Mouse (Mus musculus) heart, embryonic 13.5 days (tissue): Measurements from ENCODE around the gene Zfp653. TPM values are rescaled to one million over a fixed set of nuclear protein-coding genes. Genes with fewer than 3 reads are reported as not detected.
A peak's percentile ranks its signal among the peaks of the same experiment; 100 is the strongest.

Source experiments
- ATAC-seq: fragments of 200-750 bp; cut with Nextera tagmentation; 2 replicates; pipeline ENCODE4 v1.8.0; 2017; ENCODE audit warnings: moderate TSS enrichment; ENCODE audit not compliant: insufficient number of reproducible peaks, low FRiP score, low TSS enrichment; ENCODE audit errors: extremely low read depth
- H3K27ac ChIP-seq: fragments of 300-500 bp; sonication (generic); replicated peaks from 2 replicates; pipeline ENCODE4 v1.5.1; 2015; ENCODE audit warnings: moderate library complexity, mild to moderate bottlenecking, inconsistent platforms
- H3K27me3 ChIP-seq: fragments of 300-500 bp; sonication (generic); replicated peaks from 2 replicates; pipeline ENCODE4 v1.6.1; 2015; ENCODE audit warnings: mild to moderate bottlenecking, inconsistent platforms
- H3K36me3 ChIP-seq: fragments of 300-500 bp; sonication (generic); 2 replicates; pipeline ENCODE4 v1.6.1; 2015; ENCODE audit warnings: mild to moderate bottlenecking, inconsistent platforms
- H3K4me1 ChIP-seq: fragments of 300-500 bp; sonication (generic); 2 replicates; pipeline ENCODE4 v1.6.1; 2015; ENCODE audit warnings: inconsistent platforms
- H3K4me2 ChIP-seq: fragments of 300-500 bp; sonication (generic); 2 replicates; pipeline ENCODE4 v1.6.1; 2015; ENCODE audit warnings: inconsistent platforms, mild to moderate bottlenecking, moderate library complexity
- H3K4me3 ChIP-seq: fragments of 300-500 bp; sonication (generic); 2 replicates; pipeline ENCODE4 v1.5.1; 2015; ENCODE audit warnings: moderate library complexity, mild to moderate bottlenecking, inconsistent platforms
- H3K9ac ChIP-seq: fragments of 300-500 bp; sonication (generic); 2 replicates; pipeline ENCODE4 v1.6.1; 2015; ENCODE audit warnings: inconsistent platforms, mild to moderate bottlenecking, moderate library complexity
- H3K9me3 ChIP-seq: fragments of 300-500 bp; sonication (generic); 2 replicates; pipeline ENCODE4 v1.6.1; 2016; ENCODE audit warnings: inconsistent platforms
- WGBS: fragments of 180-500 bp; shearing (Covaris S2); methylation state at CpG from one replicate; pipeline ENCODE4 v1.1.7; 2015; ENCODE audit warnings: mixed read lengths; 5-methylcytosine and 5-hydroxymethylcytosine counted together
- polyA plus RNA-seq: library from polyadenylated mRNA; unstranded; fragments of >200 nt; fragmentation: Nextera tagmentation; extraction: Ambion mirVana; gene quantifications from 2 replicates; pipeline ENCODE4 v1.2.1, GENCODE M21; 2015

The Zfp653 gene
- polyA plus RNA-seq, 1 experiment from 2014 or later: 9.5 TPM

DNA sequence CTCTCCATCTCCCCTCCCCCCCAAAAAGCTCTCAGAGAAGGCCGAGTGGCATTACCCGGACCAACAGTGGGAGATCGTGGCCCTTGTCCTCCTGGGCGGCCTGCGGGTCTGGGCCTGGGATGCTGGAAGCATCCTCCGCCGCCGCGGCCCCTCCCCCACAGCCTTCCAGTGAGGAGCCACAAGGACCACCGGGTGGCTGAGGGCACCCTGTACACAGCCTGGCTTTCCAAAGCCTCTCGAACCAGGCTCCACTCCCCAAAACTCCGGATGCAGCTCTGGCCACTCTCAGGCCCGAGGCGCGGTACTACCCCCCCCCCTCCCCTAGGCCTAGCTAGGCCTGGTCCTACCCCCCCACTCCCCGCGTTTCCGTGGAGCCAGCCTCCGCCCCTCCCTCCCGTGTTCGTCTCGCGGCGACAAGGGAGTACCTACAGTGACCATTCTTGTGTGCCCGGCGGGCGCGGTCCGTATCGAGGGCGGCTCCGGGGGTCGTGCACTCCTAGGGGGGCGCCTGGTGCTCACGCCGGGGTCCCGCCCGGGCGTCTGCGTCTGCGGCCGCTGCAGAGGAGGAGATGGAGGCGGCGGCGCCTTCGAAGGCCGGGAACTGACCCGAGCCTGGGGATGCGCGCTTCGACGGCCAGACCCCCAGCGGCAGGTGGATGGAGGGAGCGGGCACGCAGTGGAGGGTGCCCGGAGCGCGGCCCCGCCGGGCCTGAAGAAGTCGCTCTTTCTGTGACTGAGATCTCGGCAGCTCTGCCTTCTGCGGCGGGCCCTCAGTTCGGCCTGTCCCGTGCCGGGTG, 19.8 kb downstream of the Zfp653 start:
- Histone ChIP-seq H3K4me2 (peak overlapping the region; percentile 69), H3K27ac (no peak overlapping the region), H3K9me3 (no peaks in the 10 kb centered on the region), H3K4me1 (peaks cover 32% of the 10 kb centered on the region), H3K9ac (peak overlapping the region; percentile 57; the same call in 1 of the 2 replicates), H3K4me3 (peak overlapping the region; percentile 50), H3K27me3 (peaks cover 85% of the 10 kb centered on the region), H3K36me3 (no peaks in the 10 kb centered on the region)
- no peak for ATAC-seq
- WGBS: 2% methylated on average over 60 of the region's 67 CpGs

DNA sequence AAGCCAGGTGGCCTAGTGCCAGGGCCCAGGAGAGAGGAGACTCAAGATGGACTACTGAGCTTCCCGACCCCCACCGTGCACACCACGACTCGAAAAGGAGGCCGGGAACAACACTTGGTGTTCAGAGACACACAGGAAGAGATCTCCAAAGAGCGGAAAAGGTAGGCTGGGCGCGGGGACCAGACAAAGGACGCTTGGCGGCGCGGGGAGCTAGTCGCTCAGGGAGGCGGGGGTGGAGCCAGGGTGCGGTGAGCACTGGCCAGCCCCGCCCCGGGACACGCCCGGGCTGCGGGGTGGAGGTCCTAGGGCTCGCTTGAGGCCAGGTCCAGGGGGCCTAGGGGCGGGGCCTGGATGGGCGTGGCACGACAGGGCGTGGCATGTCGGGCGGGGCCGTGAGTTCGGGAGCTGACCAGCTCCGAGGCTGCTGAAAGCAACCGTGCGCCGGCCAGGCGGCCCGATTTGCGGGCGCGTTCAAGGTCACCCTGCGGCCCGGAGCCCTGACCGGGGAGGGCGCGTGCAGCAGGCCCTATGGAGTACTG, 20.8 kb downstream of the Zfp653 start:
- H3K4me1 ChIP-seq: peaks cover 32% of the 10 kb centered on the region
- H3K9ac ChIP-seq: peak overlapping the region; percentile 57; the same call in 1 of the 2 replicates
- peak overlapping the region; percentile 50 for H3K4me3 ChIP-seq
- peak overlapping the region; percentile 69 for H3K4me2 ChIP-seq
- no peaks in the 10 kb centered on the region for H3K9me3 ChIP-seq
- H3K36me3 ChIP-seq: no peaks in the 10 kb centered on the region
- ATAC-seq: peak; percentile 72
- H3K27ac ChIP-seq: no peak overlapping the region
- H3K27me3 ChIP-seq: peaks cover 82% of the 10 kb centered on the region
- WGBS: 1% methylated on average over 36 of the region's 43 CpGs

DNA sequence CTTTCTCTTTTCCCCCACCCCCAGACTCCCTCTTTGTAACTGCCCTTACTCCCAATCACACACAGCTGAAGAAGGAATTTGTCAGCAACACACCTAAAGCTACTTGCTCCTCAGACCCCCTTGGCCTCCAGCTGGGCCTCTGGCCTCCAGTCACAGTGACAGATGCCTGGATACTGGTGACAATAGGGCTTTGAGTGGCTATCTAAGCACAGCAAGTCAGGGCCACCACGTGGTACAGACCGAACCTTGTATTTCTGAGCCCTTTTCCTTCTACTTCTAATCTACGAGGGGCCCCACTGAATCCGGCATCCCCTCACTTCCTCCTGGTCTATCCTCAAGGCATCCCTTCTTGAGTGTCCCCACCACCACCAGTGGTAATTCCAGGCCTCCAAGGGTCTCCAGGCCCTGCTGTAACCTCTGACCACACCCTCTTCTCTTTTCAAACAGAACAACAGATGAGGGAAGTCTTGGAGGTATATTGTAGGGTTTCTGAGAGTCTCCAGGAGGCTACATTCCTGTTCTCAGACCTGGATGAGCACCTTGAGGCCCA, 21.4 kb downstream of the Zfp653 start:
- WGBS: 39% methylated on average over 4 of the region's 4 CpGs
- H3K9me3 ChIP-seq: no peaks in the 10 kb centered on the region
- H3K4me2 ChIP-seq: peak overlapping the region; percentile 69
- H3K4me1 ChIP-seq: peaks cover 32% of the 10 kb centered on the region
- H3K27ac ChIP-seq: no peak overlapping the region
- peaks cover 76% of the 10 kb centered on the region for H3K27me3 ChIP-seq
- no peak for ATAC-seq
- H3K4me3 ChIP-seq: no peak overlapping the region
- no peak overlapping the region for H3K9ac ChIP-seq
- no peaks in the 10 kb centered on the region for H3K36me3 ChIP-seq

DNA sequence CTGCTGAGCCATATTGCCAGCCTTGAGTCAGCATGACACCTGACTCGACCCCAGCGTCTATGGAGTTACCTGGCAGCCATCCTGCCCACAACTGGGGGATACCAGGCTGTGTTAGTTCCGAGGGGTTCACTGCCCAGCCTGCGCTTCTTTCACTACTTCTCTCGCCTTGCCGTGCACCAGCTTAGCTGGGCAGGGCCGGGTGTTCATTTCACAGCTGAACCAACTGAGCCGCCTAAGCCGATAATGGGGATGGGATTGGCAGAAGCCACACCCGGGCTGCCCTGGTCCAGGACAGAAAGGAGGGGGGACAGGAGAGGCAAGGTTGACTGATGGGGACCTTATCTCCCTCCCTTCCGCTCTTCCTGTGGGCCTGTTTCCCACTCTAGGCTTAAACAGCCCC, 21.9 kb downstream of the Zfp653 start:
- H3K4me3 ChIP-seq: no peak overlapping the region
- H3K27ac ChIP-seq: no peak overlapping the region
- H3K4me1 ChIP-seq: peaks cover 27% of the 10 kb centered on the region
- 63% methylated on average over 11 of the region's 11 CpGs for WGBS
- H3K9me3 ChIP-seq: no peaks in the 10 kb centered on the region
- H3K4me2 ChIP-seq: no peak overlapping the region
- no peaks in the 10 kb centered on the region for H3K36me3 ChIP-seq
- H3K27me3 ChIP-seq: peaks cover 71% of the 10 kb centered on the region
- H3K9ac ChIP-seq: no peak overlapping the region
- no peak for ATAC-seq

DNA sequence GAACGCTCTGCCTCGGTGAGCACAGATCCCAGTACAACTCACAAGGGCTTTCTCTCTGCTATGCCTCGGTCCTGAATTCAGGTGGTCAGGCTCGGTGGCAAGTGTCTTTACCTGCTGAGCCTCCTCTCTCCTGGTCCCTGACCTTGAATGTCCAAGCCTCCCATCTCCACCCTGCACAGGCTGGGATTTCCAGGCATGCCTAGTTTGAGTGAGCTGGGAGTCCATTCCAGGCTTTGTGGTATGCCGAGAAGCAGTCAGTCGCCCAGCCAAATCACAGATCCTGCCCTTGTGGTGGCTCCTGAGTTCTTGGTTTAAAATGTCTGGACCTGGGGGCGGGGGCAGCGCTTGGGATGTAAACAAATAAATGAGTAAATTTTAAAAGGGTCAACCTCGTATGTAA, 23.8 kb downstream of the Zfp653 start:
- no peaks in the 10 kb centered on the region for H3K9me3 ChIP-seq
- H3K4me3 ChIP-seq: no peak overlapping the region
- H3K27me3 ChIP-seq: peaks cover 53% of the 10 kb centered on the region
- no peak overlapping the region for H3K4me2 ChIP-seq
- H3K4me1 ChIP-seq: peaks cover 25% of the 10 kb centered on the region
- no peaks in the 10 kb centered on the region for H3K36me3 ChIP-seq
- no peak for ATAC-seq
- H3K9ac ChIP-seq: no peak overlapping the region
- no peak overlapping the region for H3K27ac ChIP-seq
- WGBS: 46% methylated on average over 9 of the region's 9 CpGs

DNA sequence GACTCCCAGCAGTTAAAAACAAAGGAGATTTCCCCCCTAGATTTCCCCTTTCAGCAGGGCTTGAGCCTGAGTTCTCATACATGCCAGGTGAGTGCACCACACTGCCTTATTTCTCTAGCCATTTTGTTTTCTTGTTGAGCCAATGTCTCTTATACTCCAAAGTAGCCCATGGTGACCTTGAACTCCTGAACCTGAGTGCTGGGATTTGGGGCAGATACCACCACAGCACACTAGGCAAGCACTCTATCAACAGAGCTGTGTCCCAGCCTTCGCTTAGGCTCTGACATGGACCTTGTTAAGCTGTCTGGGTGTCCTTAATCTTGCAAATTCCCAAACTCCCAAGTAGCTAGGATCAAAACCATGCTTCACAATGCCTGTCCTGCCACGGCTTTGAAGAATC, 29.3 kb downstream of the Zfp653 start:
- Histone ChIP-seq H3K27ac (no peak overlapping the region), H3K27me3 (peaks cover 7% of the 10 kb centered on the region; the same call in 1 of the 2 replicates), H3K9ac (no peak overlapping the region), H3K36me3 (no peaks in the 10 kb centered on the region), H3K9me3 (no peaks in the 10 kb centered on the region), H3K4me3 (no peak overlapping the region), H3K4me1 (no peaks in the 10 kb centered on the region), H3K4me2 (no peak overlapping the region)
- WGBS: 42% methylated on average over 2 of the region's 2 CpGs
- ATAC-seq: no peak

DNA sequence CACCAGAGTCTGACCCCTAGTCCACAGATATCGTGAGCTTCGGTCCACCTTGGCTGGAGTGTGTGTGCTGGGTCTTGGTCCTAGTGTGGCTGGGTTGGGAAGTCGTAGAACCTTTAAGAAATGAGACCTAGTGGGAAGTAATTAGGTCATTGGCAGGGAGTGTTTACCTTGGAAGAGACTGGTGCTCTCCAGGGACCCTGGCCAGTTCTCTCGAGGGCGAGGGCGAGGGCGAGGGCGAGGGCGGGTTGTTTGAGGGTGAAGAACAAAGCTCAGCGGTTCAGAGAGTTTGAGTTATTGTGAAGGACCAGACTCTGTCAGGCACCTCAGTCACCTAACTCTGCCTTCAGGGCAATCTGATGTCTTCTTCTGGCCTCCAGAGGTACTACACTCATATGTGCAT, 33.4 kb downstream of the Zfp653 start:
- Histone ChIP-seq H3K27ac (no peak overlapping the region), H3K9ac (no peak overlapping the region), H3K9me3 (no peaks in the 10 kb centered on the region), H3K4me3 (no peak overlapping the region), H3K36me3 (no peaks in the 10 kb centered on the region), H3K27me3 (0 out of 2 replicates have a peak, but pooled peaks cover 2% of the 10 kb centered on the region), H3K4me1 (no peaks in the 10 kb centered on the region), H3K4me2 (no peak overlapping the region)
- no peak for ATAC-seq
- WGBS: 70% methylated on average over 10 of the region's 10 CpGs

DNA sequence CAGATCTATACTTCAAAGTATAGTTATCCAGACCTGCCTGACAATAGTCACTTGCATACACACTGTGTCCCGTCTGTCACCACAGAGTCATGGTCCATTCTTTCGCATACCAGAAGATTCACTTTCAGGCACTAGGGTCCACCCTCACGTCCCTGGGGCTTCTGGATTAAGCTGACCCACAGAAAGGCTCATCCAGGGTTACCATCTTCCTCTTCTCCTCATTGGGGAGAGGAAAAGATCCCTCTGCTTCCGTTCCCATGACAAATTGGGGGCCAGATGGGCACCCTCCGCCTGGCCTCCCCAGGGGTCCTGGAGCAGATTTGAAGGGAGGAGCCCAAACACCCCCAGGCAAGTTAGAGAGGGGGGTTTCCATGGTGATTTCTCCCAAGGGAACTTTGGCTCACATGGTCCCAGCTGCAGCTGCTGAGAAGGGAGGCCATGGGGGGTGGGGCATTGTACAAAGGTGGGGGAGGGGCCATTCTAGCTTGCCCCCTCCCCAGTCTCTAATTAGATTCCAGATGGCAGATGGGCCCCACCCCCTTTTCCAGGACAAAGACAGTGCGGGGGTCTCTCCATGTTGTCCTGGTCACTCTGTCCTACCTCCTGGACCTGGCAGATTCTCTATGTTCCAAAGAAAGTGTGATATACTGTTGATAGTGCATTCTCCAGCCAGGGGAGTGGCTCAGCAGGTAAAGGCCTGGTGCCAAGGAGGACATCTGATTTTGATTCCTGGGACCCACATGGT, 35.7 kb downstream of the Zfp653 start:
- 44% methylated on average over 6 of the region's 6 CpGs for WGBS
- Histone ChIP-seq H3K27ac (no peak overlapping the region), H3K4me3 (no peak overlapping the region), H3K9me3 (no peaks in the 10 kb centered on the region), H3K4me2 (no peak overlapping the region), H3K36me3 (no peaks in the 10 kb centered on the region), H3K9ac (no peak overlapping the region), H3K4me1 (no peaks in the 10 kb centered on the region), H3K27me3 (0 out of 2 replicates have a peak, but pooled peaks cover 2% of the 10 kb centered on the region)
- ATAC-seq: no peak

DNA sequence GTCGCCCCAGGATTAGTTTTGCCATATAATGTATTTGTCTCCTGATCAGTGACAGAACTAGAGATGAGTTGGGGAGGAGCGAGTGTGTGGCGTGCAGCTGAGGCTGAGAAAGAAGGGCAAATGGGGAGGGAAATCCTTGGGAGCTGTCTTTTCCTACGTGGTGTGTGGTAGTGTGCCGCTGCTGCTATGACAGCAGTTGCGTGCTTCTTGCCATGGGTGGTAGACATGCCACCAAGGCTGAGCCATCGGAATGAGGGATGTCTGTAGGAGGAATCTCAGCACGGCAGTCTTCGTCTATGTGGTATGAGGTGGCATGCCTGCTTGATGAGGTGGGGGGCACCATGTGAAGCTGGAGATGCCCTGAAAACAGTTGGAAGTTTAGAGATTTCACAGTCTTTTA, 40.8 kb downstream of the Zfp653 start:
- no peaks in the 10 kb centered on the region for H3K36me3 ChIP-seq
- 84% methylated on average over 9 of the region's 9 CpGs for WGBS
- H3K9ac ChIP-seq: no peak overlapping the region
- H3K27me3 ChIP-seq: peaks cover 11% of the 10 kb centered on the region; the same call in 1 of the 2 replicates
- no peak for ATAC-seq
- H3K4me2 ChIP-seq: no peak overlapping the region
- no peak overlapping the region for H3K27ac ChIP-seq
- no peaks in the 10 kb centered on the region for H3K4me1 ChIP-seq
- no peak overlapping the region for H3K4me3 ChIP-seq
- no peaks in the 10 kb centered on the region for H3K9me3 ChIP-seq

DNA sequence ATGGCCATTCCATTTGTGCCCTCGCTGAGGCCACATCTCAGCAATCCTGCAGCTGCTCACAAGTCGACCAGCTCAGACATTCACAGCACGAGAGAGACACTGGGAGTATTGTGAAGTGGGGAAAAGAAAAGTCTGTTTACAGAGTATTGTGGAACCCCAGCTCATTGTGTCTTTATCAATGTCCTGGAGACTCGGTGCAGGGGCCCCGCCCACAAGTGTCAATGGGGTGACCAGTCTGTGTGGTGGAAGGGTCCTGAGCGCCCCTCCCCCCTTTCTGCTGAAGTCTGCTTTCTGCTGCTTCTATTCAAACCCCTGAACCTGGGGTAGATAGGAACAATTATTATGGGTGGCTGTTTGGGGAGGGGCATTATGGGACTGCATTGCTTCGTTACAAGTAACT, 42.7 kb downstream of the Zfp653 start:
- no peak for ATAC-seq
- H3K27me3 ChIP-seq: peaks cover 11% of the 10 kb centered on the region; the same call in 1 of the 2 replicates
- H3K4me2 ChIP-seq: no peak overlapping the region
- H3K4me1 ChIP-seq: no peaks in the 10 kb centered on the region
- H3K9me3 ChIP-seq: no peaks in the 10 kb centered on the region
- H3K4me3 ChIP-seq: no peak overlapping the region
- no peak overlapping the region for H3K27ac ChIP-seq
- WGBS: 50% methylated on average over 7 of the region's 7 CpGs
- H3K36me3 ChIP-seq: no peaks in the 10 kb centered on the region
- H3K9ac ChIP-seq: no peak overlapping the region

DNA sequence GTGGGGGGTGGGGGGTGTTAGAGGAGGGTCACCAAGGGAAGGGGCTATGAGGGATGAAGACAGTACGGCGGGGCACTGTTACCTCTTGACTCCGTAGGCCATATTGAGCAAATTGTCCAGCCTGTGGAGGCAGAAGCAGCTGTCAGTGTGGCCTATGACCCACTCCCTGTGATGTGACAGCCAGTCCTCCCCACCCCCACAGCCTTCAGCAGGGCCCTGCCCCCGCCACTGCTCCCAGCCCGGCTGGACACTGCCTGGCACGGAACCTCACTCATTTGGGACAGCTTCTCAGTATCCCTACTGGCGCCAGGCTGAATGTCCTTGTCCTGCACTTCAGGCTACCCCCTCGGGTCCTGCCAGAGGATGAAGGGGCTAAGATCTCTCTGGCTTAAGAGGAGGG, 46.6 kb downstream of the Zfp653 start:
- Histone ChIP-seq H3K4me2 (no peak overlapping the region), H3K27me3 (peaks cover 9% of the 10 kb centered on the region; the same call in 1 of the 2 replicates), H3K9me3 (no peaks in the 10 kb centered on the region), H3K4me1 (no peaks in the 10 kb centered on the region), H3K4me3 (no peak overlapping the region), H3K27ac (no peak overlapping the region), H3K36me3 (no peaks in the 10 kb centered on the region), H3K9ac (no peak overlapping the region)
- no peak for ATAC-seq
- WGBS: 44% methylated on average over 8 of the region's 8 CpGs
